Mouse (Mus musculus) neural tube, embryonic 10.5 days (tissue): ENCODE measurements around the gene Ppard.

Experiments used
- DNase-seq: peaks from one replicate; pipeline ENCODE4 v3.0.0-alpha.2; 2017; ENCODE audit warnings: low spot score; ENCODE audit errors: extremely low spot score

Gene Ppard

GRCm38 (mm10) chr17:28332113-28332914 is 99.8 kb downstream of the Ppard start:
- no peak for DNase-seq

GRCm38 (mm10) chr17:28332915-28333546 is 100.5 kb downstream of the Ppard start:
- no peak for DNase-seq

GRCm38 (mm10) chr17:28335267-28335666 is 102.8 kb downstream of the Ppard start:
- DNase-seq, result no peak

- DNase-seq, result no peak
Measured at GRCm38 (mm10) chr17:28337547-28337946, 105.0 kb downstream of the Ppard start.

- DNase-seq, result no peak
Measured at GRCm38 (mm10) chr17:28340578-28340977, 108.1 kb downstream of the Ppard start.

GRCm38 (mm10) chr17:28341091-28341490 is 108.6 kb downstream of the Ppard start:
- peak; percentile 72 for DNase-seq

GRCm38 (mm10) chr17:28344050-28344607 is 111.6 kb downstream of the Ppard start:
- no peak for DNase-seq

- DNase-seq, result no peak
Measured at GRCm38 (mm10) chr17:28344670-28345069, 112.2 kb downstream of the Ppard start.

- no peak for DNase-seq
Measured at GRCm38 (mm10) chr17:28345271-28345721, 112.8 kb downstream of the Ppard start.

- DNase-seq, result no peak
Measured at GRCm38 (mm10) chr17:28345882-28346281, 113.4 kb downstream of the Ppard start.

GRCm38 (mm10) chr17:28347327-28347726 is 114.8 kb downstream of the Ppard start:
- no peak for DNase-seq

GRCm38 (mm10) chr17:28348211-28348610 is 115.7 kb downstream of the Ppard start:
- DNase-seq, result no peak

GRCm38 (mm10) chr17:28349264-28349880 is 116.9 kb downstream of the Ppard start:
- no peak for DNase-seq

- DNase-seq, result peak; percentile 67
Measured at GRCm38 (mm10) chr17:28349901-28350465, 117.5 kb downstream of the Ppard start.

GRCm38 (mm10) chr17:28350466-28351352 is 118.2 kb downstream of the Ppard start, which contains the start of gene Tead3:
Tead3 (minus strand) TSS chr17:28350817.
- DNase-seq, result peak; percentile 88
